ENCODE assay signal across 8 mouse cellular contexts in the genomic region with DNA sequence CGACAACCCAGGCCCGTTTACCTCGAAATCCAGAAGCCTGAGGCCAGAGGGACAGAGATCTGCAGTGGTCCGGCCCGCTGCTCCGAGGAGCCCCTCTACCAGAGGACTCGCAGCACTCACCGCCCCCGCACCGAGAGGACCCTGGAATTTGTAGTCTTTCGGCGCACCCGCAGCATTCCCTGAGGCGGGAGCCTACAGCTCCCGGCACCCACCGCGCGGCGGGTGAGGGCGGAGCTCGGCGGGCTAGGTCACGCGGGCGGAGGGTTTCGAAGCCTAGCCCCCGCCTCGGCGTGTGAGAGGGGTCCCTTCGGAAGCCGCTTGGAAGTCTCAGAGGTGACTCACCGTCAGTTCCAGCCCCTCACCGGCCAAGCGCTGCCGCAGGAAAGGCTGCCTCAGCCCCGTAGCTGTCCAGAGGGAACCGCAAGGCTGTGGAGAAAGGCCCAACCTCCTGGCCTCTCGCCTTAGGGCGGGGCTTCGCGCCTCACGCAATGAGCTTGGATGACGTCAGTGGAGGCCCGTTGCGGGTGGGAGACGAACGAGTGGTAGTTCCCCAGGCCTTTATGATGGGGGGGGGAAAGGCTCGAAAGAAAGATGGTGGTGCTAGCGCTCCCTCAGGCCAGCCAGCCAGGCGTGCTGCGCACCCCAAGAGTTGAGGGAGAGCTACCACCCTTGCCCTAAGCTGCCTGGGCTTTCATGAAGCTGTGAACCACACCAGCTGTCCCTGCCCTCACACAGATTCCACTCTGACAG. TPM values are rescaled to one million over a fixed set of nuclear protein-coding genes. Genes with fewer than 3 reads are reported as not detected.
A peak's percentile ranks its signal among the peaks of the same experiment; 100 is the strongest.
DNase-seq lines count a peak whose midpoint lies in the region; ATAC-seq lines count a peak whose summit lies in the region.

A gene (minus strand): TSS at position 483 of the 750 bp plus-strand sequence.

- peak; percentile 93 for DNase-seq in adipocyte (ENCODE audit: low spot score)
- DNase-seq in embryo, embryonic 10 days (ENCODE audit: low spot score): peak; percentile 96
- peak; percentile 94 for DNase-seq in gastrocnemius, postnatal 14 days
- DNase-seq in left cerebral cortex, postnatal 10 days (ENCODE audit: extremely low spot score in 1 of 2, low spot score in 2 of 2): peak; percentile 93 to 98
- peak; percentile 98 for DNase-seq in right cerebral cortex, postnatal 25 days
- DNase-seq in urinary bladder, postnatal 4 days (ENCODE audit: low spot score in 2 of 2): peak; percentile 92 to 93

- ATAC-seq in inflammation-experienced regulatory T-cells, adult 6 months: peak; percentile 92
- ATAC-seq in megakaryocyte-erythroid progenitor cell, adult 5-6 weeks (replicated peaks; ENCODE audit: low FRiP score, low TSS enrichment, poor library complexity, severe bottlenecking): peak; percentile 95

- intact Hi-C loops in gastrocnemius, postnatal 14 days (cut with DNase I; ENCODE audit: low total_unique reads): loop anchor here (10.0 kb wide), 1 partner anchor 85 kb away; no protein-coding TSS in a partner anchor
- intact Hi-C loops in left cerebral cortex, postnatal 10 days (cut with DNase I): loop anchor here (5.0 kb wide), 1 partner anchor 108 kb away; no protein-coding TSS in a partner anchor

RNA-seq across cellular contexts. Expression of the gene that starts here (rescaled TPM):
- total RNA-seq in gastrocnemius, postnatal 14 days (2021): 10 to 100 TPM; 61.9 to 62.7 TPM
- polyA plus RNA-seq in inflammation-experienced regulatory T-cells, adult 6 months (2017; shearing (Covaris generic)): 10 to 100 TPM; 15.0 to 43.1 (median 36.6) TPM
- 100 to 1,000 TPM; 128 to 130 TPM for total RNA-seq in left cerebral cortex, postnatal 10 days (2021)
- total RNA-seq in megakaryocyte-erythroid progenitor cell, adult 5-6 weeks (2014; fragmentation: Nextera tagmentation): 15.3 and 17.7 TPM in 2 replicates
- 14.0 and 15.5 TPM in 2 replicates for total RNA-seq in megakaryocyte-erythroid progenitor cell, adult 5-6 weeks (2017)

Comparison
In these comparisons a context has a peak if more than half of its experiments do, and no peak if none do; other contexts are left out.
1. Peak in every context shown above with its lines: DNase-seq and ATAC-seq.